Mouse (Mus musculus): ENCODE measurements around the gene Ccdc167. TPM values are rescaled to one million over a fixed set of nuclear protein-coding genes. Genes with fewer than 3 reads are reported as not detected.

The Ccdc167 gene
- total and polyA plus RNA-seq, 2 experiments from 2014 or later, result 7.4 to 7.7 TPM

DNA sequence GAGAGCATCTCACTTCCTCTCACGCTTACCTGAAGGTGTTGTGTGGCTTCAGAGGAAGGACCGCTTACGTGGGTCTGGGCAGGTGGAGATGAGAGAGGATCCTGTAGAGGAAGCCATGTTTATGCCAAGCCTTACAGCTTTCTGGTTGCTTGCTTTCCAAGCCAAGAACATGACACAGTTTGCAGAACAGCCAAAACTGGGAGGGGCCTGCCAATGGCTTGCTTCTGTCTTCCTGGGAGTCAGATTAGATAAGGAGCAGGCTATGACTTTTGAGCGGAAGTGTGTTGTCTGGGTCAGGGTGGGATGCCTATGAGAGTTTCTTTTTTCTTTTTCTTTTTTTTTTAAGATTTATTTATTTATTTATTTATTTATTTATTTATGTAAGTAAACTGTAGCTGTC, 79.5 kb downstream of the Ccdc167 start:
- no peak overlapping the region for H3K9ac ChIP-seq
- no peak overlapping the region for H3K4me2 ChIP-seq (ENCODE audit: low read depth)
- H3K4me3 ChIP-seq (ENCODE audit: low read depth, low read length), result no peak overlapping the region
- 81% methylated on average over 4 of the region's 4 CpGs for WGBS
- DNase-seq (peak; percentile 10), ATAC-seq (no peak)
- no peaks in the 10 kb centered on the region for H3K4me1 ChIP-seq (ENCODE audit: insufficient read depth)
- no peaks in the 10 kb centered on the region for H3K9me3 ChIP-seq (ENCODE audit: low read length)
- H3K36me3 ChIP-seq (ENCODE audit: insufficient read depth), result peaks cover 83% of the 10 kb centered on the region
- H3K27ac ChIP-seq (ENCODE audit: low read depth, low read length), result no peak overlapping the region
- H3K27me3 ChIP-seq (ENCODE audit: insufficient read depth, low read length), result no peaks in the 10 kb centered on the region
- no peak for TF ChIP-seq CTCF (IDR thresholded peaks at IDR 0.05; ENCODE audit: low read depth)

Other genes starting within 250 kb of the Ccdc167 start
- gene Pim1, start 226.3 kb downstream of the Ccdc167 start, total RNA-seq (2014; rRNA removed), result 8.7 and 14.6 TPM in 2 replicates
- 10.3 and 12.0 TPM in 2 replicates for gene Pim1, start 226.3 kb downstream of the Ccdc167 start, polyA plus RNA-seq (2015; fragmentation: Nextera tagmentation; extraction: Ambion mirVana)
- not detected in 2 replicates for gene Gm17657, start 167.4 kb downstream of the Ccdc167 start, total RNA-seq (2014; rRNA removed)
- gene Gm17657, start 167.4 kb downstream of the Ccdc167 start, polyA plus RNA-seq (2015; fragmentation: Nextera tagmentation; extraction: Ambion mirVana), result not detected in 2 replicates
- 35.5 and 38.8 TPM in 2 replicates for gene Tbc1d22b, start 167.3 kb downstream of the Ccdc167 start, total RNA-seq (2014; rRNA removed)
- gene Tbc1d22b, start 167.3 kb downstream of the Ccdc167 start, polyA plus RNA-seq (2015; fragmentation: Nextera tagmentation; extraction: Ambion mirVana), result 22.4 and 29.3 TPM in 2 replicates
- not detected in 2 replicates for gene Tmem217, start 164.7 kb downstream of the Ccdc167 start, total RNA-seq (2014; rRNA removed)
- gene Tmem217, start 164.7 kb downstream of the Ccdc167 start, polyA plus RNA-seq (2015; fragmentation: Nextera tagmentation; extraction: Ambion mirVana), result 0.16 and 0.74 TPM in 2 replicates
- 49.0 and 50.3 TPM in 2 replicates for gene Rnf8, start 102.3 kb downstream of the Ccdc167 start, total RNA-seq (2014; rRNA removed)
- 60.2 and 68.8 TPM in 2 replicates for gene Rnf8, start 102.3 kb downstream of the Ccdc167 start, polyA plus RNA-seq (2015; fragmentation: Nextera tagmentation; extraction: Ambion mirVana)
- 6.2 and 7.0 TPM in 2 replicates for gene Gm28043, start 102.2 kb downstream of the Ccdc167 start, total RNA-seq (2014; rRNA removed)
- gene Gm28043, start 102.2 kb downstream of the Ccdc167 start, polyA plus RNA-seq (2015; fragmentation: Nextera tagmentation; extraction: Ambion mirVana), result 1.3 and 2.3 TPM in 2 replicates
- gene Cmtr1, start 56.4 kb downstream of the Ccdc167 start, total RNA-seq (2014; rRNA removed), result 59.9 and 81.9 TPM in 2 replicates
- 76.9 and 92.3 TPM in 2 replicates for gene Cmtr1, start 56.4 kb downstream of the Ccdc167 start, polyA plus RNA-seq (2015; fragmentation: Nextera tagmentation; extraction: Ambion mirVana)

All from forebrain, postnatal 0 days (tissue).